Mouse (Mus musculus) telencephalon, adult 2 months (tissue): ENCODE measurements around the gene Rbms3.

ENCODE experiments used
- DNase-seq: peaks from one replicate; pipeline ENCODE4 v3.0.0-alpha.2; 2011; ENCODE audit warnings: low read depth, low spot score

Gene Rbms3

DNA sequence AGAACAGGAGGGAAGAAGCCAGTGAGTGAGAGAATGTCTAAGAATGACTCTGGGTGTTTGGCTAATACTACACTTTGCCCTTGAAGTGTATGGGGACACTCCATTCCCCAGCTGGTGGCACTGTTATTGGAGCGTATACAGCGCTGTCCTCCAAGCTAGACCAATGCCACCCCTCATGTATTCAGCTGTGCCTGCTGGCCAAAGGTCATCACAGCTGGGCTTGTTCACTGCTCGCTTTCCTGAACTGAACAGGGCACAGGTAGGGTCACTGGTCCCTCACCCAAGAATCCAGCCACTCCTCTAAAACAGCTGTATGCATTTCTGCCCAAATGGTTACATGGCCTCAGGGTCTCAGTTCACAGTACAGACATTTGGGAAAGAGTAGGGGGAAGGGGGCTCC lies 253.9 kb downstream of the Rbms3 start:
- DNase-seq, result no peak

DNA sequence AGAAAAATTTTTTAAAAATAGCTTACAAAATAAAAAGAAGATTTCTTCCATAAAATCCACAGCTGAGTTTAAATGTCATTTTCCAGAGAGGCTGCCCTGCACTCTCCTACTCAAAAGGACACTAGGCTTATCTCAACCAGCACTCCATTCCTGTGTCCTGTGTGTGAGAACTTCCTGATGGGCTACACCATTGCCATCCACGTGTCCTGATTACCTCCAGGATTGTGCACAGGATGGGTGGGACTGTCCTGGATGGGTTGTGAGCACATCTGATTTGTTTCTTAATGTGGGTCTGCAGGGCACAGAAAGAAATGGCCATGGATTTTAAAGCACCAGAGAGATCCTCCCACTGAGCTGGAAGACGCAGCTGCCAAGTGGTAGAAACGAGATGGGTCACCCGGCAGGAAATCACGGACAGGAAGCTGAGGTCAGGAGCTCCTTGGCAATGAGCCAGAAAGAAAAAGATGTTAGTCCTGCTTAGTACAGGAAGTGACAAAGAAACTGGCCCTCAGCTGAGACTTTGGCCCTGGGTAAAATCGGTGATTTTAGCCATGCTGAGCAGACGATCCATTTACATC lies 256.5 kb downstream of the Rbms3 start:
- DNase-seq, result no peak

DNA sequence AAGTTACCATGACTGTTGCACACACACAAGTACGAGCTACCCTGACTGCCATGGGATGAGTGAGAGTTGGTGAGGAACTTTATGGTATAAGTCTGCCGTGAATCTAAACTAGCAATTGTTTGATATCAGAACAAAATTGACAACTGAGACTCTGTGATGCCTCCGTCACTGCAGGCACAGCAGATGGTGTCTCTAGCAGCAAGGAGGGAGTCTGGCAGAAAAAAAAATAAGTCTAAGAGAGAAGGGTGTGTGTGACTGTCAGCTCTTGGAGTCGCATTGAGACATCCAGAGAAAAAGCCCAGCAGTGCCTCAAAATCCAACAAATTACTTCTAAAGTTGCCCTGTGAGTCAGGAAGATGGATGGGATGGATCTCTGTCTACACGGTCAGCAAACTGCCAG lies 257.7 kb downstream of the Rbms3 start:
- DNase-seq, result no peak

DNA sequence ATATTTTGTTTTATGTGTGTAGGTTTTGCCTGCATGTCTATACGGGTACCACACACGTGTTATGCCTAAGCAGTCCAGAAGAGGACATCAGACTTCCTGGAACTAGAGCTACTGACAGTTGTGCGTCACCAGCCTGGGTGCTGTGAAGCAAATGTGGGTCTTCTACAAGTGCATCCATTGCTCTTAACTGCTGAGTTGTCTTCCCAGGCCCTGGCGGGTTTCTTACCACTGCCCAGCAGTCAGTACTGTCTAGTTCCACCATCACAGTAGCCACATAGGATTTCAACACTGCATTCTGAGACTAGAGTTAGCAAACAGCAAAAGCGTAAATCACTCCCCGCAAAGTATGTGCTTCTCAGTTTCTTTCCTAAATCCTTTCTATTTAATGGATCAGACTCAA lies 259.6 kb downstream of the Rbms3 start:
- no peak for DNase-seq

DNA sequence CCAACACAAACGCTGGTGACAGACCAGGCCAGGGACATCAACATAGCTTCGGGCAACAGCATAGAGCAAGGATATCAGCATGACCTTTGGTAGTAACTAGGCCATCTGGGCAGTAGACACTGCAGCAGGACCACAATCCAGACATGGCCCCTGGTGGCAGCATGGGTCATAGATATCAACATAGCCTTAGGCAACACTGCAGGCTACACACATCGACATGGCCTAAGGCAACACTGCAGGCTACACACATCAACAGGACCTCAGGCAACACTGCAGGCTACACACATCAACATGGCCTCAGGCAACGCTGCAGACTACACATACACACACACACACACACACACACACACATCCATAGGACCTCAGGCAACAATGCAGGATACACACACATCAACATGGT lies 261.7 kb downstream of the Rbms3 start:
- DNase-seq, result no peak

DNA sequence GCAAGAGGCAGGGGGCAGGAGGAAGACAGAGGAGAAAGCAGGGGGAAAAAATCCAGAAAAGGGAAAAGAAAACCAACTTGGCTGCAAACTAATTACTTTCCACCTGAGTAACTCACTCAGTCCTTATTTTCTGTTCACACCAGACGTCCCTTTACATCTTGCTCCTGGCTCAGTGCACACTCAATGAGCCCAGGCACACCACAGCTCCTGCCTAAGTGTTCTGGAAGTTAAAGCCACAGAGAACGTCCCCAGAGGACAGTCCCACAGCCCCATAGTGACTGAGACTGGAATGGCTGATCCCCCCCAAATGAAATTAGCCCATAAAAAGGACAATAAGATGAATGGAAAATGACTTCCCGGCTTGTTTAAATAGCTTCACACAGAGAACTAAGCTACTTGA lies 265.1 kb downstream of the Rbms3 start:
- DNase-seq, result no peak

DNA sequence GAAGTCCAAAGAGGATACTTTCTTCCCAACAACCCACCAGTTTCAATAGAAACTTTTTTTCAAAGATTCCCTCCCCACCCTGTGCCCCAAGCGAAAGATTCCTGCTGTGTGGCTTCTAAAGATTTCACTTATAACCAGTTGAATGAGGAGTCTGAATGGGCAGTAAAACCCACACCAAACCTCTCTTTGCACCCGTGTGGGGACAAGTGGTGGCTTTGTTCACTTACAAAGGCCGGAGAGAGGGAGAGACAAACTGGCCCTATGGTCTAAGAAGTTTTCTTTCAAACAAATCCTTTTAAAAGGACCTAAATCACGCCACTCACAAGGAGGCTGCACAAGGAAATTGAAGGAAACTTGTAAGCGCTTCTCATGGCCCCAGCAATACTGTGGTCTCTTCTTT lies 268.3 kb downstream of the Rbms3 start:
- DNase-seq, result no peak

DNA sequence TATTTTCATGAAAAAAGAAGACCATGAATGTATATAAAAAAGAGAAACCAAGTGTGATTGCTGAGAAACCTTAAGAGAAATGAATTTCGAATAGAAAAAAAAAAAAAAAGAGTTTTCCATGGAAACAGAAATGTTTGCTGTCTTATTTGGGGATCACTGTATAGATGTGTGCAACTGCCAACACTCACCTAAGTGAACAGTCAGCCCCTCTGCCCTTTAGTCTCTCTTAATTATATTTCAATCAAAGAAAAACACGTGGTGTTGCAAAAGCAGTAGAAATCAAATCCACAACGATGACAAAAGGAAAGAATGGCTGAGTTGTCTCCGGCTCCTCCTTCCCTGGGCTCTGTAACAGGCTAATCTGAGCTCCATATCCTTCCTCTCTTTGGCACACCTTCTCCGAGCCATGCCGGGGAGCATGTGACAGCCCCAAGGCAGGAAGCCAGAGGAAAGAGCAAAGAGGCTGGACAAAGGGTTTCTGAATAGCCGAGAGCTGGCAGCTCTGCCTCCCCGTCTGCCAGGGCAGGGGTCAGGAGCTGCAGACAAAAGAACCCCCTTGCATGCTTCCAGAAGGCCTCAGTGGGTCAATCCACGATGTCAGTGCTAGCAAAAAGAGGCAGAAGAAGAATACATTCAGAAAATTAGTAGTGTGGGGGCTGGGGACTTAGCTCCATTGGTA lies 272.8 kb downstream of the Rbms3 start:
- no peak for DNase-seq

DNA sequence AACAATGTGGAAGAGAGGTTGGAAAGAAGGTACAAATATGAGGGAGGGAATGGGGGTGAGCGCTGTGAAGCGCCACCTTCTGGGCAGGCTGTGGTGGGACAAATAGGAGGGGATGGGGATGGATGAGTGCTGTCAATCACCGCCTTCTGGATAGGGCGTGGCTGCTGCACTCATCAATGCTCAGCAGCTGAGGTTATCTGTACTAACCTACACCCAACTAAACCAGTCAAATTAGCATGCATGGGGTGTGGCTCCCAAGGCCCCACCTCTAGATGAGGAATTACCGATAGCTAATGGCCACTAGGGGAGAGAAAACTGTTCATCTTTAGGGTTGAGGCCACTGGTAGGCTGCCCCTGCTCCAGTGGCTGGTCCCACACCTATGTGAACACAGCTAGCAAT lies 274.2 kb downstream of the Rbms3 start:
- no peak for DNase-seq

DNA sequence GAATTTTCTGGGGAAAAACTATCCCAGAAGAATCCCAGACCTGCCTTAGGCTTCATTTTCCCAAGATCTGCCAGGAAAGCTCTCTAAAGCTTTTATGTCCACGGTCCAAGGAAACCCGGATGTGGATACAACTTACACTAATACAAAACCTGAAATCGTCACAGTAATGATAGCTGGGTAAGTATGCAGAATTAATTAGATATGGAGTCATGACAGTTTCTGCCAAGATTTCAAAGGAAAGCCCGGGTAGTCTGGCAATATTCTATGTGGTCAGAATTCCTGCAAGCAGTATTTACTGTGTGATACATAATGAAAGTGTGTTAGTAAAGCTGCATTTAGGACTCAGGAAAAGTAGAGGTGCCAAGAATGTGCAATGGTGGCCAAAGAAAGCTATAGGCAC lies 287.4 kb downstream of the Rbms3 start:
- no peak for DNase-seq

DNA sequence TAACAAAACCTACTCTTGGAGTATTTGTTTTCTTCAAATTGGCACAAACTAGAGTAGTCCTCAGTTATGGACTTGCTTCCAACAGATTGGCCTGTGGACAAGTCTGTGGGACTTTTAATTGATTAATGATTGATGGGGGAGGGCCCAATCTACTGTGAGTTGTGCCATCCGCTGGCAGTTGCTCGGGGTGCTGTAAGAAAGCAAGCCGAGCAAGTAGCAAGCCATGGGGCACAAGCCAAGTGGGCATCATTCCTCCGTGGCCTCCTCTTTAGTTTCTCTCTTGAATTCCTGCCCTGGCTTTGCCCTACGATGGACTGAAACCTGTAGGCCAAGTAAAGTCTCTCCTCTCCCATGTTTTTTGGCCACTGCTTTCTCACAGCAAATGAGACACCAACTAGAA lies 299.0 kb downstream of the Rbms3 start:
- no peak for DNase-seq

DNA sequence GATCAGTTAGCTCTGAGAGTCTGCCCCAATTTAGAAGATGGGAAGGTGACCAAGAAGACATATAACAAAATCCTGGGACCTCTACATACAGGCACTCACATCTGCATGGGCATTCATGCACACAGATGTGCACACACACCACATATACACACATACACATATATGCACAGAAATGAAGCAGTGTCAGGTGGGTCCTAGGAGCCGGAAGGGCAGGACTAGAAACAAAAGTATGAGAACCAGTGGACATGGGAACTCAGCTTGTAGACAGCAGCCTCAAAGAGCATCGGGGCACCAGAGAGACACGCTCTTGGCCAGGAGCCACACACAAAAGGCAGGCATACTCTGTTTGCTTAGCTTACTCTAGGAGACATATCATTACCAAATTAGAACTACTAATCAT lies 310.4 kb downstream of the Rbms3 start:
- DNase-seq, result no peak

DNA sequence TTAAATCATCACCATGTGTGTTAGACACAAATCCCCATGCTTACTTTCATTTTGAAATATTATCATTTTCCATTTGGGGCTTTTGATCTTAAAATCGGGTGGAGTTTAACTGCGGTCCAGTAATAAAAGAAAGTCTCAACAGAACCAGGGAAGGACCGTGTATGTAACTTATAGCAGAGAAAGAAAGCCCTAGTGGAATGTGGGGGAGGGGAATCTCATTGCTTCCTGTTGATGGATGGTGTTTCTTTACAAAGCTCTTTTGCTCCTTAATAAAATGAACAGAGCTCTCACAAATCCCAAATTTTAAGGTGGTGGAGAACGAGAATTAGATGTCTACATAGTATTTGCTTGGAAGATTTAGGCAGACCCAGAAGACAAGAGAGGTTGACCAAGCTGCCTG lies 311.3 kb downstream of the Rbms3 start:
- no peak for DNase-seq

DNA sequence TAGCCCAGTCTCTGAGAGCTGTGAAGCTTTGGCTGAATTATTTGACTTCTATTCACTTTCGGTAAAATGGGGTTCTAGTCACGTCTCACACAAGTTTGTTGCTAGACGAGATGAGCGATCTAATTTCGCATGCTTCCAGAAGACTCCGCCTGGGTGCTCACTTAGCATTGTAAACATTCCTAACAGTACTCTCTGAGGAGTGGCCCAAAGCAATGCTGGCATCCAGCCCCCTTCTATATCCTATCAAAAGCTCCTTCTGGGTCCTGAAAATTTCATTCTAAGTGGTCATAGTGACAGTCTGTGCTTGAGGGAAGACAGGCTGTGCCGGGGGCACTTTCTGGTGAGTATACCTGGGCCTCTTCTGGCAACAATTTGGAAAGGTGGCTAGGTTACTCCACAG lies 312.5 kb downstream of the Rbms3 start:
- DNase-seq, result no peak

DNA sequence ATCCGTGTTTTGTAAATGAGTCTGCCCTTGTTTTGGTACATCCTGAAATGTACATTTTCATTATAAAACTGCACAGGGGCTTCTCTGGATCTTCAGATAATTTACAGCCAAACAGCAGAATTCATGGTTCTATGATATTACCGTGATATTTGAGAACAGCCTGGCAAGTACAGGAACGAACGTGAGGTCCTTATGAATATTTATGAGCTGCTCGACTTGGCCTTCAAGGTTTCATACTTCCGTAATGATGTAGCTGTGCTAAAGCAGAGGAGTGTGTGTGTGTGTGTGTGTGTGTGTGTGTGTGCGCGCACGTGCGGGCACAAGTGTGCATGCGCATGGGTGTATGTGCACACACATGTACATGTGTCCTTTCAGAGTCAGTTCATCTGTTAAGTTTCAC lies 316.1 kb downstream of the Rbms3 start:
- no peak for DNase-seq

DNA sequence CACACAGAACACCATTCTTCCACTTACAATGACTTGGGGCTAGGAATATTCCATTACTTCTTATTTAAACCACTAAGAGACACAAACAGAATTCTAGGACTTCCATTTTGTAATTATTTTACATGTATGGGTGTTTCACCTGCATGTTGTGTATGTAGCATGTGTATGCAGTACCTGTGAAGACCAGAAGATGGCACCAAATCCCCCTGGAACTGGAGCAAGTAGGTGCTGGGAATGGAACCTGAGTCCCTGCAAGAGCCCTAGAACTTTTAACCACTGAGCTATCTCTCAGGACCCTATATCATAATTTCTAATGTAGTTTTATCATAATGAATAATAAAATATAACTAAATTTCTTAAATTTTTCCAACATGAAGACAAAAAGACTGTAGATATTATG lies 319.9 kb downstream of the Rbms3 start:
- no peak for DNase-seq

DNA sequence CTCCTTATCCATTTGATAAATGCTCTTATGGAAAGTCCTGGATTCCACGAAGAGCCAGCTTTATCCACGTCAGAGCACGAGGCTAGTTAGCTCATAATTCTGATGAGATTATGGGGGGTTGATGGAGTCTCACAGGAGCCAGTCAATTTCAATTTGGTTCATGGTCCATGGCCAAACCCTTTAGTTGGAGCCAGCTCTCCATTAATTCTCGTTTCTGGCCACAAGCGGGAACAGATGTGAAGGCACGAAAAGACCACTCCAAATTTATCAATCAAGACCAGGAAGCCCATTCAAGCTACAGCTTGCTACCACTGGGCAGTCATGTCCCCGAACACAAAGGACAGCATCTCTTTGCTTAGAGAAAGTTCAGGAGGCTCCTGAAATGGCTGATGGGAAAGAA lies 330.7 kb downstream of the Rbms3 start:
- DNase-seq, result no peak

DNA sequence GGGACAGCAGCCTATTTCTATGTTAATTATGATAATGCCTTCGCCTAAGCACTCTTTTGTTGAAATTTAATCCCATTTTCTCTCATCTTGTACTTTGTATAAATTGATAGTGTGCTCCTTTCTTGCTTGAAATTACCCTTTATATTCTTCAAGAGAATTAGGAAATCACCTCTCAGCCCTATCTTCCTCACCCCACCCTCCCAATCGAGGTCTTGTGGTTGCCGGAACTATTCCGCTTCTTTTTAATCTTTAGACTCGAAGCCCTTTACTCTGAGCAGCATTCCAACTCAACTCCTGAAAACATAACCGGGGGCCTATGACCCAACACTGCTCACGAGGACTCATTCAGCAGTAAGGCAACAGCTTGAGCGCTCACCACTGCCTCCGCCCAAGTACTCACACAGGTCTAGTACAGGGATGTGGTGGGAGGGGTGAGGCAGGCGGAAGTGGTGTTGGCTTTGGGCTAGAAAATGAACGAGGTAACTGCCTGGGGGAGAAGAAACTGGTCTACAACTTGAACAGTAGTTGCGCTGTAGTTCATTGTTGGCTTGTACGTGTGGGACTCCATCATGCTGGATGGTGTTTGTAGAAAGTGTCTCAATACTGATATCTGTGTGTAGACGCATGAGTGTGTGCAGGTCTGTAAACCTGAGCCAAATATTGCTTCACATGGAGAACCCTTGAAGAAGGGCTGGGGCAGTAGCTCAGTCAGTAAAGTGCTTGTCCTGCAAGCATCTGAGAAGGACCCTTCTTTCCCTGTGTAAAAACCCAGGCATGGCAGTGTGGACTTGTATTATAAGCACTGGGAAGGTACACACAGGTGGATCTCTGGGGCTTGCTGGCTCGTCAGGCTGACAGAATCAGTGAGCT lies 331.8 kb downstream of the Rbms3 start:
- no peak for DNase-seq

DNA sequence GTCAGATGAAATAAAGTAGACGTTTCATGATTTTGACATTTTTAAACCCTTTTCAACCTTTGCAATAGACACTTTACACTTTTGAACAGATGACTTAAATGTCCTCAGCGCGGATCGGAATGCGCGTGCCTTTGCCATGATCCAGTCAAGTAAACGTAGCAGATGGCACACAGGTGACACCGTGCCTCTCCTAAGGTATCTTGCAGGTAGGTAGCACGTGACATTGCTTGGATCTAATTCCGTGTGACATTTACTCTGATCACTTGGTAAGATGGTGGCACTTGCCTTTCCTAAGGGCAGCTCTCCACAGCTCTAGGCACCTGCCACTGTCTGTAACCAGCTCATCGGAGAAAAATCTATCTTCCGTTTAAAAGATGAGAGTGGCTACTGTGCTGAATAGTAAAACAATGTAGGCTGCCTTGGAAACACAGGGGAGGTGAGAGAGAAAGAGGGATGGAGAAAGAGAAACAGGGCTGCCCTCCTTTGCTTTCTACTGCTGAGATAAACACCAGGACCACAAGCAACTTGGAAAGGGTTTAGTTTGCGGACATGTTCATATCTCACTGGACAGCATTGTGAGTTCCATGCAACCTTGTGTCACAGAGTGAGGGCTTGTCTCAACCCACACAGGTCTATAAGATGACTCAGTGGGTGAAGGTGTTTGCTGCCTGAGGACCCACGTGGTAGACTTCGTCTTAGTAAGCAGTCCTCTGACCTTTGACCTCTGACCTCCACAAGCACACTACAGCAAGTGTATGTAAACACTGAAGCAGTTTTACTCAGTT lies 338.5 kb downstream of the Rbms3 start:
- no peak for DNase-seq

DNA sequence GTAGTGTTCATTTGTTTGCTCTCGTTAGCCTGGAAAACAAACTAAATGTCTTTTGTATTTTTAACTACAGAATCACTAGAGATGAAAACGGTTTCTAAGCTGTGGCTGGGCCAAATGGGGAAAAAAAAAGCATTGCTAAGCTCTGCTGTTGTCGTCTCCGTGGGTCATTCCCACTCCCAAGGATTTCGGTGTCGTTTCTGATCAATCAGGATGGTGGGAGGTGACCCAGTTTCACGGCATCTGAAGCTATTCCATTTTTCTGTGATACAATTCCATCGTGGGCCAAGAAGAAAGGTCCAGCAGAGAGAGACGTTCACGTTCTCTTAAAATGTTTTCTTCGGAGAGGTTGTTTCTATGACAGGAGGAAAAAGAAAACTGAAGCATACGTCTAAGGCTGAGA lies 354.9 kb downstream of the Rbms3 start:
- DNase-seq, result no peak

DNA sequence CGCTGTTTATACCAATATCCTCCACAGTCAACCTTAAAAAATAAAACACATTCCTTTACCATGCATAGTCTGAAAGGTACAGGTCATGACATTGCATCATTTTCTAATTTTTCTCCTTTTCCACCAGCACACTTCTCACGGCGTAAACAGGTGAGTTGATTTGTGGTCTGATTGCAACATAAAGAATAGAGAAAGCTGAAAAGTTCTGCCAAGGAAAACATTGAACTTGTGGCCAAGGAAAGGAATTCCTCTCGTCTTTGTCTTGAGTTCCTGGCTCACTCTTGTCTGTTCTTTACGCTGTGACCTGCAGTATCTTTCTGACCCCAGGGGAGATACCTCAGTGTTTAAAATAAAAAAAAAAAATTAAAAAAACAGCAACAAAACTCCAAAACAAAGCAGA lies 370.1 kb downstream of the Rbms3 start:
- DNase-seq, result no peak

DNA sequence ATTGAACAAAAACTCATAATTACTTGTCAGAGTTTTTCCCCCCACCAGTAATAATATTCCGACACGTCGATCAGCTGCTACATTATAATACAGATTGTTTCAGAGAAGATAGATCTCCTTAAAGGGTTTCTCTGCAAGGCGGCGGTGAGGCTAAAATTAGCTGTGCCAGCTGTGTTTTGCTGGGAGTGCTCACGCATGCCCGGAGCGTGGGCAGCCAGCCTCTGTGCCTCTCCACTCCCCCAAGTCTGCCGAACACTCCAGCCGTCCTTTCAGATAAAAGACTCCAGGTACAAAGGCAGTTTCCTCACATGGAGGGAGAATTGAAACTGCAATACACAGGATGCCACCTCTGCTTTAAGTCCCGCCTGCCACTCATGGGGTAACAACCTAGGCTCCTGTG lies 376.4 kb downstream of the Rbms3 start:
- peak; percentile 75 for DNase-seq
